Mouse (Mus musculus): ENCODE measurements at regions not wholly inside any gene's neighbourhood (a gene's known extent, or its start where the extent isn't known, plus 50 kb on each side); places are given as distances from the start of the nearest gene placed in this dataset.
"Not testable (repeated sequence)": the region's sequence is repeated elsewhere in the genome, so short reads cannot be mapped to it uniquely, and the experiment has no call there.

DNA sequence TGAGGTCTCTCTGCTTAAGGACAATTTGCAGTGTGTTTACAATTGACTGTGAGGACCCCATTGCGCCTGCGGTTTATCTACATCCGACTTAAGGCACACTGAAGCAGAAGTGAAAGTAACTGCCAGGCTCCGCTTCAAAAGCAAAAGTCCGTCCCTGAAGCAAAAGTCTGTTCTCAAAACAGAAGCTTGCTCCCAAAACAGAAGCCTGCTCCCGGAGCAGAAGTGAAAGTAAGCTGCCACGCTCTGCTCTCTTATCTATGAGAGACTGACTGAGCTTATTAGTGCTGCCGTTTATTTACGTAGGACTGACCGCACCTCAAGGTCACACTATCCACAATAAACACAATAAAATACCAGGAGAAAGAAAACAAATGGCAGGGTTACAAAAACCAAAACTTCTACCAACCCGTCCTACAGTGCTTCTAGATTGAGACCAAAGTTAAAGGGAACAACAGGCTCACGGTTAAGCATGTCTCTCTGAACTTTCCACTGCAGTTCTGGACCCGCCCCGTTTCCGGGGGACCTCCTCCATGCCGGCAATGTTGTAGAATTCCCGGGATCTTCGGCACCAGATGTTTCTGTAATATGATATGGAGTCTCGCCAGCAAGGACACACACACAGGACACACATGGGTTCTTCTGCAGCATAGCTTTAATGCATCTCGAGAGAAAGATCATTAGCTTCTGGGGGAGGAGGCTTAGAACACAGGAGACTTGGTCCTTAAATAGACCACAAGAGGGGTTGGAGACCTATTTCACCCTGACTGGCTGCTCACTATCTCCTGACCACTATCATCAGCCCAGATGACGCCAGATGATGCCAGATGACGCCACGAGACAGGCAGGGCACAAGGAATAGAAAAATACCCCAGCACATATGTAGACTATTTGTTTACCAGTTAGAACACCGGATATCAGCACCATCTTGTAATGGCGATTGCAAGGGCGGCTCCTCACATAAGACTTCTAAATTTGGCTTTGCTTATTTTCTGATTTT, 665.8 kb downstream of the Nebl start:
- DNase-seq (ENCODE audit: low spot score in 2 of 2) = not testable (repeated sequence)
